Mouse (Mus musculus) embryonic fibroblast, embryonic 13.5 days (primary cell): ENCODE data around the gene Slc8a3.

Experiments
- CTCF ChIP-seq: IDR thresholded peaks from 2 replicates; pipeline ENCODE4 v1.5.1; 2011; ENCODE audit warnings: mild to moderate bottlenecking, control low read depth, low read length, moderate library complexity, borderline replicate concordance; ENCODE audit not compliant: insufficient read depth
- POLR2A ChIP-seq: IDR thresholded peaks from 2 replicates; pipeline ENCODE4 v1.6.1; 2011; ENCODE audit warnings: low read depth, mild to moderate bottlenecking, control low read depth, low read length, moderate library complexity

- TF ChIP-seq POLR2A (no peak), CTCF (no peak)
These were observed 17.0 kb downstream of the Slc8a3 start for GRCm38 (mm10) chr12:81315953-81316352.
